Mouse (Mus musculus): ENCODE measurements around the gene Bag5.

DNA sequence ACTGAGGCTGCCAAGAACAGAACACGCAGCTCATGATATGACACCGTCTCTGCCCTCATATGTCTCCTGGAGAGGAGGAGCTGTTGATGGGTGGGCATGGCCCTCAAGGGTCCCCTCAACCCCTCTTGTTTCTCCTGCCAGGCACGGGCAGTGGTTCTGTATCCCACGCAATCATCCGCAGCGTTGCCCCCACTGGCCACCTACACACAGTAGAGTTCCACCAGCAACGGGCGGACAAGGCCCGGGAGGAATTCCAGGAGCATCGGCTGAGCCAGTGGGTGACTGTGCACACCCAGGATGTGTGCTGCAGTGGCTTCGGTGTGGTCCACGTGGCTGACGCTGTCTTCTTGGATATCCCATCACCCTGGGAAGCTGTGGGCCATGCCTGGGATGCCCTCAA, 32.4 kb downstream of the Bag5 start:
- TF ChIP-seq CTCF (IDR thresholded peaks at IDR 0.05; ENCODE audit: low read depth) (no peak), EP300 (IDR thresholded peaks at IDR 0.05; ENCODE audit: low read depth) (no peak)
